Mouse (Mus musculus) midbrain, embryonic 15.5 days (tissue): ENCODE data around the gene Fstl4. TPM values are rescaled to one million over a fixed set of nuclear protein-coding genes. Genes with fewer than 3 reads are reported as not detected.

Experiments
- ATAC-seq: fragments of 200-750 bp; cut with Nextera tagmentation; replicated peaks from 2 replicates; pipeline ENCODE4 v1.8.0; 2017; ENCODE audit warnings: moderate TSS enrichment
- H3K27ac ChIP-seq: fragments of 300-500 bp; sonication (generic); 2 replicates; pipeline ENCODE4 v1.5.1; 2015; ENCODE audit warnings: mild to moderate bottlenecking, inconsistent platforms
- H3K27me3 ChIP-seq: fragments of 300-500 bp; sonication (generic); replicated peaks from 2 replicates; pipeline ENCODE4 v1.6.1; 2015; ENCODE audit warnings: inconsistent platforms
- H3K36me3 ChIP-seq: fragments of 300-500 bp; sonication (generic); replicated peaks from 2 replicates; pipeline ENCODE4 v1.6.1; 2015; ENCODE audit warnings: inconsistent platforms
- H3K4me1 ChIP-seq: fragments of 300-500 bp; sonication (generic); 2 replicates; pipeline ENCODE4 v1.6.1; 2015; ENCODE audit warnings: inconsistent platforms
- H3K4me2 ChIP-seq: fragments of 300-500 bp; sonication (generic); 2 replicates; pipeline ENCODE4 v1.6.1; 2015; ENCODE audit warnings: inconsistent platforms, mild to moderate bottlenecking, moderate library complexity
- H3K4me3 ChIP-seq: fragments of 300-500 bp; sonication (generic); 2 replicates; pipeline ENCODE4 v1.5.1; 2015; ENCODE audit warnings: mild to moderate bottlenecking, inconsistent platforms
- H3K9ac ChIP-seq: fragments of 300-500 bp; sonication (generic); 2 replicates; pipeline ENCODE4 v1.6.1; 2015; ENCODE audit warnings: mild to moderate bottlenecking, inconsistent platforms
- H3K9me3 ChIP-seq: fragments of 300-500 bp; sonication (generic); 2 replicates; pipeline ENCODE4 v1.6.1; 2016; ENCODE audit warnings: inconsistent platforms
- WGBS: fragments of 180-500 bp; shearing (Covaris S2); methylation state at CpG from one replicate; pipeline ENCODE4 v1.1.7; 2015; ENCODE audit warnings: mixed read lengths; 5-methylcytosine and 5-hydroxymethylcytosine counted together
- polyA plus RNA-seq: library from polyadenylated mRNA; unstranded; fragments of >200 nt; fragmentation: Nextera tagmentation; extraction: Ambion mirVana; gene quantifications from 2 replicates; pipeline ENCODE4 v1.2.1, GENCODE M21; 2015

Gene Fstl4
- polyA plus RNA-seq, 1 experiment from 2014 or later: 11.5 TPM

DNA sequence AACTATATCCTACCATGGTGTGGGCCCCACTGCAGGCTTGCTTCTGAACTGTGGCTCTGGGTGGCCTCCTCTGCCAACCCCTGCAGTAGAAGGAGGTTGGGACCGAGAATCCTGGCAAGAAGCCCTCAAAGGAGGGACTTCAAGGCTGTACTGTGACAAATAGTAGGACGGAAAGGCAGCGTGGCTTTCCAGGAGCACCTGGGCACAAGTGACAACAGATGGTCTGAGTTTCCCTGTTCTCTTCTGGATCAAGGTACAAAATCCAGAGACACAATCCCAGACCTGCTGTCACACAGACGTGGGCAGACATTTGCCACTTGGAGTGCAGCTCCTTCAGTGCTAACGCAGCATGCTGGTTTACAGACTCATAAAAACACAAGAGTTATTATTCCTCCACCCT, 343.3 kb downstream of the Fstl4 start:
- Histone ChIP-seq H3K27ac (no peak overlapping the region), H3K9ac (no peak overlapping the region), H3K4me2 (no peak overlapping the region), H3K4me3 (no peak overlapping the region), H3K4me1 (no peaks in the 10 kb centered on the region), H3K36me3 (no peaks in the 10 kb centered on the region), H3K9me3 (no peaks in the 10 kb centered on the region), H3K27me3 (no peaks in the 10 kb centered on the region)
- 78% methylated on average over 5 of the region's 5 CpGs for WGBS
- no peak for ATAC-seq

- no peaks in the 10 kb centered on the region for H3K27me3 ChIP-seq
- H3K4me2 ChIP-seq: no peak overlapping the region
- no peak for ATAC-seq
- H3K4me1 ChIP-seq: no peaks in the 10 kb centered on the region
- H3K27ac ChIP-seq: no peak overlapping the region
- H3K9ac ChIP-seq: no peak overlapping the region
- no peak overlapping the region for H3K4me3 ChIP-seq
- WGBS: 95% methylated on average over 6 of the region's 6 CpGs
- H3K9me3 ChIP-seq: no peaks in the 10 kb centered on the region
- no peaks in the 10 kb centered on the region for H3K36me3 ChIP-seq
These were observed 344.4 kb downstream of the Fstl4 start for GRCm38 (mm10) chr11:53108798-53109197.

GRCm38 (mm10) chr11:53109701-53110467, 345.4 kb downstream of the Fstl4 start:
- Histone ChIP-seq H3K36me3 (no peaks in the 10 kb centered on the region), H3K4me1 (no peaks in the 10 kb centered on the region), H3K4me3 (no peak overlapping the region), H3K27ac (no peak overlapping the region), H3K4me2 (no peak overlapping the region), H3K27me3 (no peaks in the 10 kb centered on the region), H3K9ac (no peak overlapping the region), H3K9me3 (no peaks in the 10 kb centered on the region)
- no peak for ATAC-seq
- WGBS: 58% methylated on average over 6 of the region's 6 CpGs

GRCm38 (mm10) chr11:53115711-53116110, 351.3 kb downstream of the Fstl4 start:
- H3K36me3 ChIP-seq: no peaks in the 10 kb centered on the region
- H3K4me3 ChIP-seq: no peak overlapping the region
- no peaks in the 10 kb centered on the region for H3K27me3 ChIP-seq
- H3K9ac ChIP-seq: no peak overlapping the region
- 74% methylated on average over 4 of the region's 4 CpGs for WGBS
- 0 out of 2 replicates have a peak, but pooled peaks cover 3% of the 10 kb centered on the region for H3K4me1 ChIP-seq
- ATAC-seq: no peak
- H3K9me3 ChIP-seq: no peaks in the 10 kb centered on the region
- H3K27ac ChIP-seq: no peak overlapping the region
- H3K4me2 ChIP-seq: no peak overlapping the region

DNA sequence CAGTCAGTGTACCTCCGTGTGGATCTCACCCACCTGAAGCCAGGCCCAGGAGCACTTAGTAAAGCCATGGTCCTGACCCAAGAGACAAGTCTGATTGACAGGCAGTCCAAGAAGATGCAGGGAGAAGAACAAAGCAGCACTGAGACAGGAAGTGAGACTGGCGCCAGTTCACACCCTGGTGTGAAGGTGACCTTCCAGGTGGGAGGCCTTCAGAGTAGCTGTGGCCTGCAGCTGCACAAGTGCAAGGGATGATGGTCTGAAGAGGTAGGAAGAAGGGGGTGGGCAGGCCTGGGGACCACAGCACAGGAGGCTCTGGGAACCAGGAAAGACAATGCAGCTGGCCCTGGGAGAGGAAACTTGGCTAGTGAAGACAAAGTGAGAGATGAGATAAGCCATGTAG, 351.9 kb downstream of the Fstl4 start:
- no peak overlapping the region for H3K9ac ChIP-seq
- WGBS: 90% methylated on average over 2 of the region's 2 CpGs
- H3K4me1 ChIP-seq: 0 out of 2 replicates have a peak, but pooled peaks cover 3% of the 10 kb centered on the region
- H3K36me3 ChIP-seq: no peaks in the 10 kb centered on the region
- ATAC-seq: no peak
- H3K27me3 ChIP-seq: no peaks in the 10 kb centered on the region
- H3K9me3 ChIP-seq: no peaks in the 10 kb centered on the region
- H3K27ac ChIP-seq: no peak overlapping the region
- no peak overlapping the region for H3K4me3 ChIP-seq
- no peak overlapping the region for H3K4me2 ChIP-seq

DNA sequence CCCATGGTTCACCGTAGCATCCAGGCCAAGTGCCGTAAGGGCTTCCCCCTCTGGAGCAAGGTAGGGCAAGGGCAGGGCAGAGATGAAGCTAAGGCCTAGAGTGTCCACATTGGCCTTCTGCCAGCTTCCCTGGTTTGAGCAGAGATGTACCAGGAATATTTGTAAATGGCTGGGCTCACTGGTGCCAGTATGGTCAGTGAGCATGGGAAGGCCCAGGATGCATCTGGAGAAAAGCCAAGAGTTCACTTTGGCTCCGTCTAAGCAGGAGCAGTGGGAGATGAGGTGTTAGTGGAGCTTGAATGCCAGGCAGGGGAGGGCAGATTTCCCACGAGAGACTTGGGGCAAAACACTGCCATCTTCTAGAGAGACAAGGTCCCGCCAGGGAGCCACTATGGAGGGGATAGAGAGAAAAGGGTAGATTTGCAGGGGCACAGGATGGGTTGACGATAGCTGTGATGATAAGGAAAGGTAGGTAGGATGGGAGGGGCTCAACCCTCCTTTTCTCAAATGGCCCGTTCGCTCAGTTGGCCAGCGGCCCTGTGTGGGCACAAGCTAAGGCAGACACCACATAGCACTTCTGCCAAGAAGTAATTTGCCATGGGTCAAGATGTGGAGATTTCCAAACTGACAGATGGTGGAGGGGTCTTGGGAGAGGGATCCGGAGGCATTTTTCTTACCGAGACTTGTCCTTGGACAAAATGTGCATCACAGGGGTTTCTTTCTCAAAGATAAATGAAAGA, 354.0 kb downstream of the Fstl4 start:
- Histone ChIP-seq H3K27ac (no peak overlapping the region), H3K36me3 (no peaks in the 10 kb centered on the region), H3K4me3 (no peak overlapping the region), H3K4me2 (no peak overlapping the region), H3K27me3 (no peaks in the 10 kb centered on the region), H3K9me3 (no peaks in the 10 kb centered on the region), H3K4me1 (0 out of 2 replicates have a peak, but pooled peaks cover 3% of the 10 kb centered on the region), H3K9ac (no peak overlapping the region)
- WGBS: 80% methylated on average over 11 of the region's 11 CpGs
- ATAC-seq: no peak

DNA sequence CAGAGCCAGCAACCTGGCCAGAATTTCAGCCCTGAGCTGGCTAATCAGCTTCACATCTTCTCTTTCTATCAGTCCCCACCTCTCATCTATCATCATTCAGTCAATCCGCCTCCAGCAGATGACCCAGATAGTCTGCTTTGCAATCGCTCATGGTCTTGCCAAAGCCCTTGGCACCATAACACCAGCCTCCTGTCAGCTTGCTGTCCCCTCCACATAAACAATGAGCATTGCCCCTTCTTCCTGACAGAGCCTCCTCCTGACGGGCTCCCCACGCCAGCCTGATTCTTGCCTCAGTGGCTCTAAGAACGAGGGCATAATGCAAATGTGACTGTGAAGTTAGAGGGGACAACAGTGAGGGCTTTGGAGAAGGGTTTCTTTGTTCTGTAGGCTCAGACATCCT, 355.5 kb downstream of the Fstl4 start:
- no peaks in the 10 kb centered on the region for H3K27me3 ChIP-seq
- WGBS: 74% methylated on average over 5 of the region's 5 CpGs
- H3K9ac ChIP-seq: no peak overlapping the region
- H3K9me3 ChIP-seq: no peaks in the 10 kb centered on the region
- 0 out of 2 replicates have a peak, but pooled peaks cover 3% of the 10 kb centered on the region for H3K4me1 ChIP-seq
- no peaks in the 10 kb centered on the region for H3K36me3 ChIP-seq
- H3K27ac ChIP-seq: no peak overlapping the region
- H3K4me2 ChIP-seq: no peak overlapping the region
- no peak for ATAC-seq
- no peak overlapping the region for H3K4me3 ChIP-seq

DNA sequence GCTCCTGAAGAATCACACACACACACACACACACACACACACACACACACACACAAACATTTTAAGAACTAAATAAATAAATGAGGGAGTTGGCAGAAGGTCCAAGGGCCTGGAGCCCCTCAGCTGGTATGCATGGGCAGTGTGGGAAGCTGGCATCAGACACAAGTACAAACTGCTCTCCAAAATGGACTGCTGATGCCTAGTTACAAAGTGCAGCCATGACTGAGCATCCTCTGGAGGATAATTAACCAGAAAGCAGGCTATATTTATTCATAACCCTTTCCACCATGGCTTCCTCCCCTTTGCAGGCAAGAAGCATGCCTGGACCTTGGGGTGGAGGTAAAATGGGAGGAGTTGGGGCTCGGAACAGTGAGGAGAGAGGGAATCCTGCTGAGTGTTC, 356.8 kb downstream of the Fstl4 start:
- Histone ChIP-seq H3K4me2 (no peak overlapping the region), H3K9ac (no peak overlapping the region), H3K27ac (no peak overlapping the region), H3K9me3 (no peaks in the 10 kb centered on the region), H3K4me3 (no peak overlapping the region), H3K4me1 (0 out of 2 replicates have a peak, but pooled peaks cover 3% of the 10 kb centered on the region), H3K36me3 (no peaks in the 10 kb centered on the region), H3K27me3 (no peaks in the 10 kb centered on the region)
- 29% methylated on average over 1 of the region's 1 CpGs for WGBS
- no peak for ATAC-seq

- no peak for ATAC-seq
- Histone ChIP-seq H3K9me3 (no peaks in the 10 kb centered on the region), H3K4me1 (no peaks in the 10 kb centered on the region), H3K9ac (no peak overlapping the region), H3K4me3 (no peak overlapping the region), H3K27me3 (no peaks in the 10 kb centered on the region), H3K4me2 (no peak overlapping the region), H3K36me3 (no peaks in the 10 kb centered on the region), H3K27ac (no peak overlapping the region)
- 78% methylated on average over 2 of the region's 2 CpGs for WGBS
These were observed 360.4 kb downstream of the Fstl4 start for GRCm38 (mm10) chr11:53124799-53125198.

DNA sequence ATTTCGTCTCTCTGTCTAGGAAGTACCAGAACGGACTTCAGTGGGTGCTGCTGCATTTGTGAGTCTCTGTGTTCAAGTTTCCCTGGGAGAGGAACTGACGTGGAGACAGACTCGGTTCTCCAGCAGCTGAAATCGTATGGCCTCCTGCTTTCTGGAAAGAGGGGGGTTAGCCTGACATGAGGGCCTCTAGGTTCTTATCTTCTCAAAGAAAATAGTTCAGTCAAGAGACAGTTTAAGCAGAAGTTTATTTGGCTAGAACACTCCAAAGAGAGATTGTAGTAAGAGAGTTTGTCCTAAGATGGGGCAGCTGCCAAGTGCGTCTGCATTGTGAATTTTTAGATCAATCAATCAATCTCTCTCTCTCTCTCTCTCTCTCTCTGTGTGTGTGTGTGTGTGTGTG, 362.2 kb downstream of the Fstl4 start:
- H3K4me3 ChIP-seq: no peak overlapping the region
- no peak overlapping the region for H3K27ac ChIP-seq
- H3K9me3 ChIP-seq: no peaks in the 10 kb centered on the region
- WGBS: 76% methylated on average over 6 of the region's 6 CpGs
- no peaks in the 10 kb centered on the region for H3K36me3 ChIP-seq
- H3K4me2 ChIP-seq: no peak overlapping the region
- no peaks in the 10 kb centered on the region for H3K4me1 ChIP-seq
- H3K9ac ChIP-seq: no peak overlapping the region
- H3K27me3 ChIP-seq: no peaks in the 10 kb centered on the region
- no peak for ATAC-seq

- Histone ChIP-seq H3K4me1 (peaks cover 10% of the 10 kb centered on the region), H3K9me3 (no peaks in the 10 kb centered on the region), H3K4me3 (no peak overlapping the region), H3K4me2 (no peak overlapping the region), H3K36me3 (no peaks in the 10 kb centered on the region), H3K27me3 (no peaks in the 10 kb centered on the region), H3K27ac (no peak overlapping the region), H3K9ac (no peak overlapping the region)
- 63% methylated on average over 2 of the region's 2 CpGs for WGBS
- ATAC-seq: no peak
These were observed 364.2 kb downstream of the Fstl4 start for GRCm38 (mm10) chr11:53128661-53129060.

GRCm38 (mm10) chr11:53132406-53133035, 368.1 kb downstream of the Fstl4 start:
- 0 out of 2 replicates have a peak overlapping the region, but pooled peaks have one; percentile 9 for H3K4me3 ChIP-seq
- ATAC-seq: peak; percentile 40
- no peak overlapping the region for H3K9ac ChIP-seq
- no peaks in the 10 kb centered on the region for H3K27me3 ChIP-seq
- no peaks in the 10 kb centered on the region for H3K36me3 ChIP-seq
- no peaks in the 10 kb centered on the region for H3K9me3 ChIP-seq
- peaks cover 13% of the 10 kb centered on the region for H3K4me1 ChIP-seq
- 24% methylated on average over 23 of the region's 23 CpGs for WGBS
- H3K4me2 ChIP-seq: peak overlapping the region; percentile 42
- peak overlapping the region; percentile 56 for H3K27ac ChIP-seq
